Mouse (Mus musculus): ENCODE measurements at regions not wholly inside any gene's neighbourhood (a gene's known extent, or its start where the extent isn't known, plus 50 kb on each side); places are given as distances from the start of the nearest gene placed in this dataset.

DNA sequence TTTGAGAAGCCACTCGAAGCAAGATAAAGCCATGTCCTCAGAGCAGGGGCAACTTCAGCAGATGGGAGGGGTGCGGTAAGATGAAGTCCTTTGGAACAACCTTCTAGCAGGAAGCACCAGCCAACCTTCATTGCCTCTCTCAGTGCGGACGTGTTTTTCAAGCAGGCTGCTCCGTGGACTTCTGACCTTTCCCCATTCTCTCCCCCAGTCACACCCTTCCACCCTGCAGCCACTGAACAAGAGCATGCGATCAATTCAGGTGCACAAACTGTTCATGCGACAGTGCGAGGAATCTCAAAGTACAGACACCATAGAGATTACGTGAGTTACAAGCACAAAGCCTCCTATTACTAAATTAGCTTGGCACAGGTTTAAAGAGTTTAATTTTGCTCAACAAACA is 102.9 kb upstream of the Rpl34 start:
- no peak for ATAC-seq (replicated peaks)

DNA sequence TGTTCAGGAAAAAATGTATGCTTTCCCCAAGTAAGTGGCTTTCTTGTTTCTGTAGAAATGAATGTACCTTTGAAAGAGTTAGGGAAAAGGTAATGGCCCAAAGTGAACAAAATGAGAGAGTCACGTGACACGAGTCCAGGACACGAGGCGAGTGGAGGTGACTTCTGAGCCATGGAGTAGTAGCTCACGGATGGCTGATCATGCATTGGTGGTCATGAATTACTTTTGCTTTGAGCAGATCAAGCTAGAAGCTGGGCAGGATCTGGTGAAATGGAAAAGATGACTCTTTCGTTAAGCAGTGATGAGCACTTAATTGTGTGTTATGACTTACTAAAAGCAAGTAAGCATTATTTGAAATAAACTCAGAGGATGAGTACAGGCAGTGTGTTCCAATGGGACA is 101.6 kb upstream of the Rpl34 start:
- H3K9me3 ChIP-seq, result no peaks in the 10 kb centered on the region
- WGBS, result 84% methylated on average over 6 of the region's 6 CpGs
- no peak for ATAC-seq (replicated peaks)
- no peak overlapping the region for H3K4me3 ChIP-seq
- no peak overlapping the region for H3K27ac ChIP-seq (replicated peaks)
- H3K36me3 ChIP-seq, result no peaks in the 10 kb centered on the region
- H3K4me2 ChIP-seq (replicated peaks), result no peak overlapping the region
- no peaks in the 10 kb centered on the region for H3K4me1 ChIP-seq
- no peak overlapping the region for H3K9ac ChIP-seq (replicated peaks)
- H3K27me3 ChIP-seq, result no peaks in the 10 kb centered on the region

More for the DNA sequence above, 102.9 kb upstream of the Rpl34 start:
- Histone ChIP-seq H3K4me3 (no peak overlapping the region), H3K9ac (replicated peaks) (no peak overlapping the region), H3K4me2 (replicated peaks) (no peak overlapping the region), H3K27ac (replicated peaks) (no peak overlapping the region), H3K9me3 (no peaks in the 10 kb centered on the region), H3K27me3 (no peaks in the 10 kb centered on the region), H3K36me3 (no peaks in the 10 kb centered on the region), H3K4me1 (no peaks in the 10 kb centered on the region)
- WGBS, result 53% methylated on average over 9 of the region's 9 CpGs

DNA sequence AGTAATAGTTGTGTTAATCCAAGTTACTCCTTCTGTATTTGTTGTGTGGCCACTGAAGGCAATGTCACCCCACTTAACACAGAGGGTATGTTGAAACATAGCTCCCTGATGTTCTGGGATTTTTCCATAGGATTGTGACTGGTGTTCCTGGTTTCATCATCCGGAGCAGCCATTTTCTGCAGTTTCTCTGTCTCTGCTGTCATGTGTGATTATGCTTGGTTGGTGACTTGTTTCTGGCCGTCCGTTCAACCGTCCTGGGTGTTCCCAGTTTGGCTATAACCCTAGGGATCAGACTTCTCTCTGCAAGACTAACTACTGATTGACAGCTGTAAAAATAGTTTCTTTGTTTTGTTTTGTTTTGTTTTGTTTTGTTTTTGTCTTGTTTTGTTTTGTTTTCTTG is 98.1 kb upstream of the Rpl34 start:
- Histone ChIP-seq H3K27me3 (no peaks in the 10 kb centered on the region), H3K36me3 (no peaks in the 10 kb centered on the region), H3K4me3 (no peak overlapping the region), H3K27ac (replicated peaks) (no peak overlapping the region), H3K9ac (replicated peaks) (no peak overlapping the region), H3K4me1 (no peaks in the 10 kb centered on the region), H3K4me2 (replicated peaks) (no peak overlapping the region), H3K9me3 (no peaks in the 10 kb centered on the region)
- WGBS, result 70% methylated on average over 4 of the region's 4 CpGs
- ATAC-seq (replicated peaks), result no peak

DNA sequence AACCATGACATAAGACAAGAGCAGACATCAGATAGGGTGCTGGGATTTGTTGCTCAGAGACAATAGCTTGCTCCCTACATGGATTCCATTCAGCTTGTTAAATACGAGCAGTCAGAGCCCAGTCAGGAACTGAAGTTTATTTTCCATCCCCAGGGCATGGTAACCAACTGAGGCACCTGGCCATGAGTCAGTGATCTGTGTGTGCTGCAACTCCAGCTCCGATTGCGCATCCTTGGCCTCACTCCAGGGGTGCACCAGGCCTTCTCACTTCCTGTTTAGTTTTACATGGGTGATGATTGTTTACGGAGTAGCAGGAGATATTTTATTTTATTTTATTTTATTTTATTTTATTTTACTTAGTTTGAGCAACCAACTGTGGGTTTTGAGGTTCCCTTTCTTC is 97.7 kb upstream of the Rpl34 start:
- Histone ChIP-seq H3K4me2 (replicated peaks) (no peak overlapping the region), H3K4me1 (no peaks in the 10 kb centered on the region), H3K27ac (replicated peaks) (no peak overlapping the region), H3K9ac (replicated peaks) (no peak overlapping the region), H3K36me3 (no peaks in the 10 kb centered on the region), H3K4me3 (no peak overlapping the region), H3K9me3 (no peaks in the 10 kb centered on the region), H3K27me3 (no peaks in the 10 kb centered on the region)
- 77% methylated on average over 4 of the region's 4 CpGs for WGBS
- no peak for ATAC-seq (replicated peaks)

DNA sequence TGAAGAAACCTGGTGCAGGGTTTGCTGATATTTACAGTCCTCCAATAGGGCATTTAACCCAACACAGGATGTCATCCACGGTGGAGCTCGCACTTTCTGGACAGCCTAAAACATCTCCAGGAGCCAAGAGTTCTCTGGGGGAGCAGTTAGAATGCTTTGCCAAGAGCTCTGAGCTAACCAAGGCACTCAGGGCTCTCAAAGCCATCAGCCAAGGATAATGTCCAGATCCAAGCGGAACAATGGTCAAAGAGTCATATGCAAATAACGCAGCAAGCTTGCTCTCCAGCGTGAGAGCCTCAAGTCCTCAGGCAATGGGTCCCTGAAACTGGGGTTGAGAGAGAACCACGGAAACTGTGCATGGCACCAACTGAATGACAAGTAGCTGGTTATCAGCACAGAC is 96.8 kb upstream of the Rpl34 start:
- H3K36me3 ChIP-seq, result no peaks in the 10 kb centered on the region
- no peak overlapping the region for H3K4me2 ChIP-seq (replicated peaks)
- no peak overlapping the region for H3K27ac ChIP-seq (replicated peaks)
- no peaks in the 10 kb centered on the region for H3K27me3 ChIP-seq
- no peak overlapping the region for H3K4me3 ChIP-seq
- H3K9ac ChIP-seq (replicated peaks), result no peak overlapping the region
- no peaks in the 10 kb centered on the region for H3K4me1 ChIP-seq
- ATAC-seq (replicated peaks), result no peak
- H3K9me3 ChIP-seq, result no peaks in the 10 kb centered on the region
- WGBS, result 75% methylated on average over 6 of the region's 6 CpGs

DNA sequence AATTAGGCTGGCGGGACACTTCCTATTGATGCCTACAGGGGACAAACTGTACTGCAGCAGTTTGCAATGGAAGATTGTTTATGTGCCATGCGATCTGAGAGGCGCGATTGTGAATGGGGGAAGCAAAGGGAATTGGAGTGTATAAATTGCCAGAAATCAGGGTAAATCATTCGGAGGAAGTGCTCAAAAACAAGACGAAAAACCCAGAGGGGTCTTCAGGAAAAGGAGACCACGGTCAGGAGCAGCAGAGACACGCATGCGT is 89.6 kb upstream of the Rpl34 start:
- no peak overlapping the region for H3K4me2 ChIP-seq (replicated peaks)
- no peak for ATAC-seq (replicated peaks)
- no peaks in the 10 kb centered on the region for H3K36me3 ChIP-seq
- no peak overlapping the region for H3K9ac ChIP-seq (replicated peaks)
- 80% methylated on average over 9 of the region's 9 CpGs for WGBS
- peaks cover 4% of the 10 kb centered on the region for H3K4me1 ChIP-seq
- H3K27me3 ChIP-seq, result no peaks in the 10 kb centered on the region
- no peak overlapping the region for H3K27ac ChIP-seq (replicated peaks)
- no peaks in the 10 kb centered on the region for H3K9me3 ChIP-seq
- H3K4me3 ChIP-seq, result no peak overlapping the region

DNA sequence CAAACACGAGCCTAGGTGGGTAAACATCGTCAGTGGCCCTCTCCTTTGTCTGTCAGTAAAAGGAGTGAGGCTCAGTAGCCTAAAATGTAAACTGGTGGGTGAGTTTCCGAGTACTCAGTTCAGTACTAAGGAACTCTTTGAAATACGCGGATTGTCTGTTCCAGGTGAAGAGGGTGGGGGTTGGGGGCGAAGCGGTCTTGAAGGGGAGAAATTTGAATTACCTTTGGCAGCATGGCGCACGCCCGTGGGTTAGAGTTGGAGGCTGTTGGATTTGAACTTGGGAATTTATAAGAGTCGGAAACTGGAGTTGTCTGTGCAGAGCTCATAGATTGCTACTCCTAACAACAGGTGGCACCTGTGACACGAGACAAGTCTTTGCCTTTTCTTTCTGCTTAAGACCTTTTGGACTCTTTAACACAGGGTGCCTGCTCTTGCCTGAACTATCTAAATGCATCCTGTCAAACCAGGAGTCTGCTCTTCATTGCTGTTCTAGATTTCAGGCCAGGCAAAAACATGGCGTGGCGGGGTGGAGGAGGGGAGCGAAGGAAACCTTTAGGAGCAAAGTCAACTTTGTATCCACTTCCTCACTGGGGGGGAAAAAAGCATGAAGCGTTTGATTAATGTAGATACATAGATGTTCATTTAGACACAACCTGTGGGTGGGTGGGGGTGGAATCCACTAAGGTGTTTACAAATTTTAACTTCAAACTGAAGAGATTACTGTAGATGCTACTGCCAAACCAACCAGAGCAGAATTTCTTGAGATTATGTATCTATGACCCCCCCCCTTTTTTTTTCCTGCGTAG is 89.0 kb upstream of the Rpl34 start:
- Histone ChIP-seq H3K27ac (replicated peaks) (no peak overlapping the region), H3K4me2 (replicated peaks) (peak overlapping the region; percentile 58), H3K9ac (replicated peaks) (peak overlapping the region; percentile 48; the same call in 1 of the 2 replicates), H3K4me1 (peaks cover 4% of the 10 kb centered on the region), H3K9me3 (no peaks in the 10 kb centered on the region), H3K27me3 (no peaks in the 10 kb centered on the region), H3K4me3 (peak overlapping the region; percentile 36), H3K36me3 (no peaks in the 10 kb centered on the region)
- ATAC-seq (replicated peaks), result peak; percentile 2; the same call in 1 of the 2 replicates
- WGBS, result 40% methylated on average over 17 of the region's 17 CpGs

DNA sequence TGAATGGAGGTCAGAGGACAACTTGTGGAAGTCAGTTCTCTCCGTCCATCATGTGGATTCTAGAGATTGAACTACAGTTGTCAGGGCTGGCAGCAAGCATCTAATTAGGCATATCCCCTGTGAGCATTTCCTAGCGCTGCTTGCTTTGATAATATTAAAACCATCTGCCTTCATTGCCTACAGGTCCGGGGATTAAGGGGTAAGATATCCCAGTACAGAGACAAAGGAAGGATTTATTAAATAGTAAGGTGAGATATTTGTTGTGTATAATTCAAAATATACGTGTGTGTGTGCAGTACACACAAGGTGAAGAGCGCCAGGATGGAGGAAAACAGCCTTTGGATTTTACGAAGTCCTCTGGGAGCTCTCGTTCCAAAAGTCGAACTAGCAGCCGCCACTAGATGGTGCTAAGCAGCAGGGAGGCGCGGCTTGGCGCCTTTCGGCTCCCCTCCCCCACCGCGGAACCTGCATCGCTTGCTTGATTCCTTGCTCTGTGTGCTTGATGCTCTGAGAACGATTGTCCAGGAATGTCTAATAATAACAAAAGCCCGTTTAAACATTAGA is 88.4 kb upstream of the Rpl34 start:
- Histone ChIP-seq H3K9ac (replicated peaks) (peak overlapping the region; percentile 48), H3K27me3 (no peaks in the 10 kb centered on the region), H3K4me2 (replicated peaks) (peak overlapping the region; percentile 58), H3K36me3 (no peaks in the 10 kb centered on the region), H3K9me3 (no peaks in the 10 kb centered on the region), H3K27ac (replicated peaks) (no peak overlapping the region), H3K4me1 (peaks cover 4% of the 10 kb centered on the region), H3K4me3 (peak overlapping the region; percentile 36)
- peak; percentile 90 for ATAC-seq (replicated peaks)
- WGBS, result 1% methylated on average over 18 of the region's 18 CpGs

DNA sequence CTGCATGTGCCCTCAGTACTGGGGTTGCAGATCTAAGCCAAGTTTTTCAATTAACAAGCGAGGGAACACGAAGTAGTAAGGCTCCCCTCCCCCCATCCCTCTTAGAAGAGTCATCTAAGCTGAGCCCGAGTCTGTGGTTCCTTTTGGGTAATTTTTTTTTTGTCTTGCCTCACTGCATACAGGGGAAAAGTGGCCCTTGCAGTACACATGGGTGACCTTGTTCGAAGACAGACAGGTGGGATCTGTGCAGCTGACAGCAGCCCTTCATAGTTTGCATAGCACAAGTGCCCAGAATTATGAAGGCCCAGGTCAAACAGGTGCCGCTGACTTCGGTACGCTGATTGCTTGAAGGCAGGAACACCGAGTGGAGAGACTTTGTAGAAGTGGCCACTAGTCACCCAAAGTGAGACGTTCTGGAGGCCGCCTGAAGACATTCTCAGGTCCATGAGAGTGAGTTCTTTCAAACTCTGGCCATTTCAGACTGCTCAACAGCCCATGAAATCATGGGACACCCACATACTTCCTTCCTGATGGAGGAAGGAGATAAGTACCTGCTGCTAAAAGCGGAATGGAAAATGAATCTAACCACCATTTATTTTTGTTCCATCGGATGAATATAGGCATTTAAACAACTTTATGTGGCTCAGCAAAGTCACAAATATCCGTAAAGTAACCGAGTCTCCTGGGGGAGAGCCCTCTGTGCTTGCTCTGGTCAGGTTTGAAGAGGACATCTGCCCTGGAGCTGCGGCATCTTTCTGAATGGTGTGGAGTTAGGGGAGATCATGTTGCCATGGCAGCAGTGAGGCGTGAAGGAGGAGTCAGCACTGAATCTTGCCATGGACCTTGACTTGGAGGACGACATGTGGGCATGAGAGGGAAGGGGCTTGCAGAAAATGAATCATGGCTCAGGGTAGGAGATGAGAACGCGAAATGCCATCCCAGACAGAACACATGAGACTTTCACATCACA is 79.8 kb upstream of the Rpl34 start:
- Histone ChIP-seq H3K4me2 (replicated peaks) (no peak overlapping the region), H3K4me3 (no peak overlapping the region), H3K9me3 (no peaks in the 10 kb centered on the region), H3K9ac (replicated peaks) (no peak overlapping the region), H3K27ac (replicated peaks) (no peak overlapping the region), H3K36me3 (no peaks in the 10 kb centered on the region), H3K27me3 (no peaks in the 10 kb centered on the region), H3K4me1 (no peaks in the 10 kb centered on the region)
- 79% methylated on average over 19 of the region's 19 CpGs for WGBS
- ATAC-seq (replicated peaks), result no peak

DNA sequence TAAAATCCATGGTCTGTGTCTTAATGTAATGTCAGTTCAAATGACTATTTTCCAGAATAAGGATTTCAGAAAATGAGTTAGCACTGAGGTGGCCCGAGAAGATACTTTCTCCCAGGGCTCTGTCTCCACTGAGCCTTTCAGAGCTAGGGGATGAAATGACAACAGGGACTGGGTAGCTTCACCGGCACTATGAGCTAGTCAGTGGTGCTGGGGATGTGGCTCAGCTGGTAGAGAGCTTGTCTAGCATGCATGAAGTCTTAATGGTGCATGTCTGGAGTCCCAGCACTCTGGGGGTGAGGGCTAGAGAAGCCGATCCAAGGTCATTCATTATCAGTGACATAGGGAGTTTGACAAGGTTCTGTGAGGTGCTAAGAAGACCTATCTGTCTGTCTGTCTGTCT is 75.1 kb upstream of the Rpl34 start:
- H3K4me3 ChIP-seq, result no peak overlapping the region
- H3K9ac ChIP-seq (replicated peaks), result no peak overlapping the region
- H3K4me1 ChIP-seq, result no peaks in the 10 kb centered on the region
- no peak overlapping the region for H3K4me2 ChIP-seq (replicated peaks)
- H3K36me3 ChIP-seq, result no peaks in the 10 kb centered on the region
- H3K9me3 ChIP-seq, result no peaks in the 10 kb centered on the region
- no peak overlapping the region for H3K27ac ChIP-seq (replicated peaks)
- WGBS, result 94% methylated on average over 3 of the region's 3 CpGs
- ATAC-seq (replicated peaks), result no peak
- H3K27me3 ChIP-seq, result no peaks in the 10 kb centered on the region

DNA sequence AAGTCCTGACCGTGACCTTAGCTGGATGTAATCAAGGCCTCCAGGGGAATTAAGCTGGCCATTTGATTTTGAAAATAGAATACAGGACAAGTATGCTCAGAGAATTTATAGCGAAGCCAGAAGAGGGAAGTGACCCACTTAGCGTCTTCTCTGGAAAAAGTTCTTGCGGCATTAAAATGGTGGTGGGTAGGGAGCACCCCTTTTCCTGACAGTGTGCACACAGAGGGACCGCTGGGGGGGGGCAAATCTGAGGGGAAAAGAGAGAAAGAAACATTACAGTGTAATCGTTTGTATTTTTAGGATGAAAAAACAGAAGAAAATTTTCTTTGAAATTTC is 74.1 kb upstream of the Rpl34 start:
- 0 out of 2 replicates have a peak, but pooled peaks have one; percentile 4 for ATAC-seq (replicated peaks)
- H3K27me3 ChIP-seq, result no peaks in the 10 kb centered on the region
- H3K4me3 ChIP-seq, result no peak overlapping the region
- no peaks in the 10 kb centered on the region for H3K9me3 ChIP-seq
- H3K36me3 ChIP-seq, result no peaks in the 10 kb centered on the region
- H3K27ac ChIP-seq (replicated peaks), result no peak overlapping the region
- no peak overlapping the region for H3K9ac ChIP-seq (replicated peaks)
- H3K4me1 ChIP-seq, result no peaks in the 10 kb centered on the region
- WGBS, result 79% methylated on average over 6 of the region's 6 CpGs
- no peak overlapping the region for H3K4me2 ChIP-seq (replicated peaks)

DNA sequence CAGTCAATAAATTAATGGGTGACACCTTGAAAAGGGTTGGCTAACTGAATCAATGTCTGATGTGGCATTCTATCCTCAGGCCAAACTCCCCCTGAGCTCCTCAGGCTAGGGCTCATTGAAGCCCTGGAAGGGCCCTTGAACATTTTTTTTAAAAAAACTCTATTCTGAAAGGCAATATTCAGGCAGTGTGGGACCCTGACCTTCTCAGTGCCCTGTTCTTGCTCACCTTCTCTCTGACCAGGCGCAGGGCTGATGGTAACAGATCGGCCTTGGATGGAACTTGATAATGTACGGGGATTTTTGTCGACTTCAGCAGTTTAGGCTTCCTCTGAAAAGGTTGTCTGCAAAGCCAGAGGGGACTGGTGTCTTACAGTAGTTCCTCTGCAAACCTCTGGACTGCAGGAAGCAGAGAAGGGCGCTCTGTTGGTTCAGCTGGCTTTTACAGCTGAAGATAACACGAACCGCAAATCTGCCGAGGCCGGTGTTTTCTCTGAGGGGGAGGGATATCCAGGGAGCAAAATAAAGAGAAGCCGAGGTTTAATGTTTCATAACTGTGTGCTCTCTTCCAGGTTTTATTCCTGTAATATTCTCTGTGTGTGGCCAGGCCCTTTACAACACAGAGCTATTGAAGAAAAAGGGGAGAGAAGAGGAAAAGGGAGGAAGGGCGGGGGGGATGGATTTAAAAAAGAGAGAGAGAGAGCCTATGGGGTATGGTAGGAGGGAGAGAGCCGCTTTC is 73.6 kb upstream of the Rpl34 start:
- no peaks in the 10 kb centered on the region for H3K36me3 ChIP-seq
- WGBS, result 79% methylated on average over 12 of the region's 12 CpGs
- no peak overlapping the region for H3K9ac ChIP-seq (replicated peaks)
- no peak overlapping the region for H3K4me3 ChIP-seq
- no peaks in the 10 kb centered on the region for H3K9me3 ChIP-seq
- no peak overlapping the region for H3K27ac ChIP-seq (replicated peaks)
- no peaks in the 10 kb centered on the region for H3K4me1 ChIP-seq
- H3K4me2 ChIP-seq (replicated peaks), result no peak overlapping the region
- 0 out of 2 replicates have a peak, but pooled peaks have one; percentile 6 for ATAC-seq (replicated peaks)
- H3K27me3 ChIP-seq, result no peaks in the 10 kb centered on the region
